Mouse (Mus musculus): ENCODE data around the gene Nck2. TPM values are rescaled to one million over a fixed set of nuclear protein-coding genes. Genes with fewer than 3 reads are reported as not detected.
"Not testable (repeated sequence)": the region's sequence is repeated elsewhere in the genome, so short reads cannot be mapped to it uniquely, and the experiment has no call there.

Nck2 gene
- polyA plus RNA-seq, 1 experiment from 2014 or later = 41.7 TPM

- H3K4me2 ChIP-seq (ENCODE audit: low read depth) = no peak overlapping the region
- DNase-seq (ENCODE audit: low spot score) (no peak), ATAC-seq (ENCODE audit: insufficient read depth, low FRiP score, low TSS enrichment) (no peak)
- WGBS = 87% methylated on average over 3 of the region's 3 CpGs
- H3K9ac ChIP-seq (ENCODE audit: low read length) = no peak overlapping the region
- H3K36me3 ChIP-seq (ENCODE audit: control insufficient read depth, insufficient read depth, low read length) = no peaks in the 10 kb centered on the region
- H3K27me3 ChIP-seq (ENCODE audit: control insufficient read depth, insufficient read depth, low read length) = no peaks in the 10 kb centered on the region
- no peaks in the 10 kb centered on the region for H3K9me3 ChIP-seq (ENCODE audit: control insufficient read depth, low read length)
- no peak overlapping the region for H3K4me3 ChIP-seq (ENCODE audit: low read depth, low read length)
- H3K27ac ChIP-seq (ENCODE audit: low read depth, low read length) = no peak overlapping the region
- peaks cover 9% of the 10 kb centered on the region for H3K4me1 ChIP-seq (ENCODE audit: control insufficient read depth, insufficient read depth, low read length)
Observed at GRCm38 (mm10) chr1:43550525-43550924, 106.1 kb downstream of the Nck2 start.

DNA sequence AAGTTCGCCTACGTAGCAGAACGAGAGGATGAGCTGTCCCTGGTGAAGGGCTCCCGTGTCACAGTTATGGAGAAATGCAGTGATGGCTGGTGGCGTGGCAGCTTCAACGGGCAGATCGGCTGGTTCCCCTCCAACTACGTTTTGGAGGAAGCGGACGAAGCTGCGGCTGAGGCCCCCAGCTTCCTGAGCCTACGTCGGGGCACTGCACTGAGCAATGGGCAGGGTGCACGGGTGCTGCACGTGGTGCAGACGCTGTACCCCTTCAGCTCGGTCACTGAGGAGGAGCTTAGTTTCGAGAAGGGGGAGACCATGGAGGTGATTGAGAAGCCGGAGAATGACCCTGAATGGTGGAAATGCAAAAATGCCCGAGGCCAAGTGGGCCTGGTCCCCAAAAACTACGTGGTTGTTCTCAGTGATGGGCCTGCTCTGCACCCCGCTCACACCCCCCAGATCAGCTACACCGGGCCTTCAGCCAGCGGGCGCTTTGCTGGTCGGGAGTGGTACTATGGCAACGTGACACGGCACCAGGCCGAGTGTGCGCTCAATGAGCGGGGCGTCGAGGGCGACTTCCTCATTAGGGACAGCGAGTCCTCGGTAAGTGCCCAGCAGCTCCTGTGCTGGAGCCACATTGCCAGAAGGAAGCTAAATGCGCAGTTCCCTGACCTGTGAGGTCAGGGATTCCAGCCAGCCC, 109.8 kb downstream of the Nck2 start:
- not testable (repeated sequence) for H3K27me3 ChIP-seq (ENCODE audit: control insufficient read depth, insufficient read depth, low read length); H3K9ac ChIP-seq (ENCODE audit: low read length); ATAC-seq (ENCODE audit: insufficient read depth, low FRiP score, low TSS enrichment); H3K36me3 ChIP-seq (ENCODE audit: control insufficient read depth, insufficient read depth, low read length); H3K4me2 ChIP-seq (ENCODE audit: low read depth); H3K9me3 ChIP-seq (ENCODE audit: control insufficient read depth, low read length); DNase-seq (ENCODE audit: low spot score); H3K4me3 ChIP-seq (ENCODE audit: low read depth, low read length); H3K27ac ChIP-seq (ENCODE audit: low read depth, low read length)
- peaks cover 11% of the 10 kb centered on the region for H3K4me1 ChIP-seq (ENCODE audit: control insufficient read depth, insufficient read depth, low read length)
- WGBS = 92% methylated on average over 37 of the region's 37 CpGs

GRCm38 (mm10) chr1:43555222-43555974, 111.0 kb downstream of the Nck2 start:
- no peaks in the 10 kb centered on the region for H3K9me3 ChIP-seq (ENCODE audit: control insufficient read depth, low read length)
- no peak overlapping the region for H3K4me2 ChIP-seq (ENCODE audit: low read depth)
- H3K4me3 ChIP-seq (ENCODE audit: low read depth, low read length) = no peak overlapping the region
- WGBS = 57% methylated on average over 12 of the region's 12 CpGs
- H3K27ac ChIP-seq (ENCODE audit: low read depth, low read length) = 0 out of 2 replicates have a peak overlapping the region, but pooled peaks have one; percentile 29
- DNase-seq (ENCODE audit: low spot score) = no peak
- no peaks in the 10 kb centered on the region for H3K36me3 ChIP-seq (ENCODE audit: control insufficient read depth, insufficient read depth, low read length)
- peaks cover 9% of the 10 kb centered on the region for H3K4me1 ChIP-seq (ENCODE audit: control insufficient read depth, insufficient read depth, low read length)
- no peaks in the 10 kb centered on the region for H3K27me3 ChIP-seq (ENCODE audit: control insufficient read depth, insufficient read depth, low read length)
- H3K9ac ChIP-seq (ENCODE audit: low read length) = no peak overlapping the region
- no peak for ATAC-seq (ENCODE audit: insufficient read depth, low FRiP score, low TSS enrichment)

GRCm38 (mm10) chr1:43558329-43558728, 114.0 kb downstream of the Nck2 start:
- Histone ChIP-seq H3K4me1 (ENCODE audit: control insufficient read depth, insufficient read depth, low read length) (peaks cover 9% of the 10 kb centered on the region), H3K4me3 (ENCODE audit: low read depth, low read length) (no peak overlapping the region), H3K36me3 (ENCODE audit: control insufficient read depth, insufficient read depth, low read length) (0 out of 2 replicates have a peak, but pooled peaks cover 2% of the 10 kb centered on the region), H3K27me3 (ENCODE audit: control insufficient read depth, insufficient read depth, low read length) (no peaks in the 10 kb centered on the region), H3K27ac (ENCODE audit: low read depth, low read length) (no peak overlapping the region), H3K9ac (ENCODE audit: low read length) (no peak overlapping the region), H3K9me3 (ENCODE audit: control insufficient read depth, low read length) (no peaks in the 10 kb centered on the region), H3K4me2 (ENCODE audit: low read depth) (no peak overlapping the region)
- WGBS = 92% methylated on average over 3 of the region's 3 CpGs
- no peak for DNase-seq (ENCODE audit: low spot score)
- no peak for ATAC-seq (ENCODE audit: insufficient read depth, low FRiP score, low TSS enrichment)

- 87% methylated on average over 5 of the region's 5 CpGs for WGBS
- H3K4me1 ChIP-seq (ENCODE audit: control insufficient read depth, insufficient read depth, low read length) = peaks cover 9% of the 10 kb centered on the region
- no peaks in the 10 kb centered on the region for H3K9me3 ChIP-seq (ENCODE audit: control insufficient read depth, low read length)
- no peak overlapping the region for H3K4me2 ChIP-seq (ENCODE audit: low read depth)
- no peak for ATAC-seq (ENCODE audit: insufficient read depth, low FRiP score, low TSS enrichment)
- no peak for DNase-seq (ENCODE audit: low spot score)
- 0 out of 2 replicates have a peak, but pooled peaks cover 2% of the 10 kb centered on the region for H3K36me3 ChIP-seq (ENCODE audit: control insufficient read depth, insufficient read depth, low read length)
- H3K27ac ChIP-seq (ENCODE audit: low read depth, low read length) = no peak overlapping the region
- H3K9ac ChIP-seq (ENCODE audit: low read length) = no peak overlapping the region
- H3K27me3 ChIP-seq (ENCODE audit: control insufficient read depth, insufficient read depth, low read length) = no peaks in the 10 kb centered on the region
- H3K4me3 ChIP-seq (ENCODE audit: low read depth, low read length) = no peak overlapping the region
Observed at GRCm38 (mm10) chr1:43559043-43559692, 114.8 kb downstream of the Nck2 start.

DNA sequence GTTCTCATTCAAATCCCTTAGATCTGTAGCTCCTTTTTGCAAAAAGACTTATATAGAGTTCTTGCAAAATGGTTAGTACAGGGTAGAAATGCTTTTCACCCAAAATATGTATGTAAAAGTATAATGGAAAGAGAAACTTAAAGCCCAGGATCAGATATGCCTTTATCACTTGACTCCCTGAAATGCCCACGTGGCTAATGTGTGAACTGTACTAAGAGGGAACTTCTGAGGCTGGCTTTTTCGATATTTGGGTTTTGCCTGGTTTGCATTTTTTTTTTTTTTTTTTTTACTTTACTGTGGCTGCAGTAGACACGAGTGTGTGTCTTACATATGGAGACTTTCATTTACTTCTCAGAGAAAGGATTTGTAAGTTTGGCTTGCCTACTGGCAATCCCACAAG, 116.7 kb downstream of the Nck2 start:
- no peak overlapping the region for H3K4me2 ChIP-seq (ENCODE audit: low read depth)
- H3K9me3 ChIP-seq (ENCODE audit: control insufficient read depth, low read length) = no peaks in the 10 kb centered on the region
- H3K9ac ChIP-seq (ENCODE audit: low read length) = no peak overlapping the region
- DNase-seq (ENCODE audit: low spot score) = no peak
- H3K4me3 ChIP-seq (ENCODE audit: low read depth, low read length) = no peak overlapping the region
- WGBS = 90% methylated on average over 3 of the region's 3 CpGs
- H3K4me1 ChIP-seq (ENCODE audit: control insufficient read depth, insufficient read depth, low read length) = no peaks in the 10 kb centered on the region
- H3K36me3 ChIP-seq (ENCODE audit: control insufficient read depth, insufficient read depth, low read length) = 0 out of 2 replicates have a peak, but pooled peaks cover 2% of the 10 kb centered on the region
- no peak for ATAC-seq (ENCODE audit: insufficient read depth, low FRiP score, low TSS enrichment)
- H3K27ac ChIP-seq (ENCODE audit: low read depth, low read length) = no peak overlapping the region
- no peaks in the 10 kb centered on the region for H3K27me3 ChIP-seq (ENCODE audit: control insufficient read depth, insufficient read depth, low read length)

GRCm38 (mm10) chr1:43562002-43562666, 117.8 kb downstream of the Nck2 start:
- DNase-seq (ENCODE audit: low spot score) = no peak
- 89% methylated on average over 13 of the region's 13 CpGs for WGBS

DNA sequence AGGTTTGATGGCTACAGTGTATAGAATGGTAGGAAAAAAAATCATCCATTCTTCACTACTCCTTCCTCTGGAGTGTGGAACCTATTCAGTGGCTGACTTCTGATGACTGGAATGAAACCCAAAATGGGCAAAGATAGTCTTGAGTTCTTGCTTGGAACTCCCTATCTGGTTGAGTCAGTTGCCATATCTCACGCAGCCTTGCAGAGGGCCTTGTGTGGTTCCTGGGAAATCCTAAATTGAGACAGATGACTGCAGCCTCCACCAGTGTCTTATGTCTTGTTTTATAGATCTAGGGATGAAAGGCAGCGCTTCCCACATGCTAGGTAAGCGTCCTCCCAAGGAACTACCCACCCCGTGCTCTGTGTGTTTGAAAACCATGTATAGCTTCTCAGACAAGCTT, 120.9 kb downstream of the Nck2 start:
- Histone ChIP-seq H3K36me3 (ENCODE audit: control insufficient read depth, insufficient read depth, low read length) (0 out of 2 replicates have a peak, but pooled peaks cover 2% of the 10 kb centered on the region), H3K27me3 (ENCODE audit: control insufficient read depth, insufficient read depth, low read length) (no peaks in the 10 kb centered on the region), H3K9me3 (ENCODE audit: control insufficient read depth, low read length) (no peaks in the 10 kb centered on the region), H3K27ac (ENCODE audit: low read depth, low read length) (no peak overlapping the region), H3K4me3 (ENCODE audit: low read depth, low read length) (no peak overlapping the region), H3K4me2 (ENCODE audit: low read depth) (no peak overlapping the region), H3K4me1 (ENCODE audit: control insufficient read depth, insufficient read depth, low read length) (no peaks in the 10 kb centered on the region), H3K9ac (ENCODE audit: low read length) (no peak overlapping the region)
- no peak for DNase-seq (ENCODE audit: low spot score)
- no peak for ATAC-seq (ENCODE audit: insufficient read depth, low FRiP score, low TSS enrichment)
- WGBS = 90% methylated on average over 4 of the region's 4 CpGs

More at GRCm38 (mm10) chr1:43562002-43562666, 117.8 kb downstream of the Nck2 start:
- H3K27me3 ChIP-seq (ENCODE audit: control insufficient read depth, insufficient read depth, low read length) = no peaks in the 10 kb centered on the region
- no peaks in the 10 kb centered on the region for H3K9me3 ChIP-seq (ENCODE audit: control insufficient read depth, low read length)
- no peak overlapping the region for H3K9ac ChIP-seq (ENCODE audit: low read length)
- no peak overlapping the region for H3K27ac ChIP-seq (ENCODE audit: low read depth, low read length)
- no peaks in the 10 kb centered on the region for H3K4me1 ChIP-seq (ENCODE audit: control insufficient read depth, insufficient read depth, low read length)
- no peak overlapping the region for H3K4me2 ChIP-seq (ENCODE audit: low read depth)
- 0 out of 2 replicates have a peak, but pooled peaks cover 2% of the 10 kb centered on the region for H3K36me3 ChIP-seq (ENCODE audit: control insufficient read depth, insufficient read depth, low read length)
- H3K4me3 ChIP-seq (ENCODE audit: low read depth, low read length) = no peak overlapping the region
- no peak for ATAC-seq (ENCODE audit: insufficient read depth, low FRiP score, low TSS enrichment)
